ENCODE assay signal across 27 mouse cellular contexts in genomic region chrX:166708106-166708505, GRCm38 (mm10).
"Had no signal": no experiment of that assay in that cellular context is flagged by ENCODE, and none has a peak within 500 bp of the region (broad histone marks: within the 10 kb centered on the region; RNA-seq: fewer than 3 reads in every experiment).

No protein-coding gene starts in this region.

- H3K36me3 ChIP-seq: heart, embryonic 13.5 days; heart, embryonic 15.5 days; hindbrain, embryonic 12.5 days; intestine, embryonic 15.5 days; limb, embryonic 13.5 days; limb, embryonic 15.5 days; liver, embryonic 12.5 days had no signal

- H3K27ac ChIP-seq: gastrocnemius, adult 2 months; heart, adult 2 months; heart, embryonic 13.5 days; heart, embryonic 15.5 days; hindbrain, embryonic 12.5 days; hindbrain, embryonic 14.5 days; intestine, embryonic 15.5 days; layer of hippocampus, adult 2 months; limb, embryonic 13.5 days; limb, embryonic 15.5 days; liver, embryonic 12.5 days had no signal

- H3K27me3 ChIP-seq: heart, embryonic 13.5 days; heart, embryonic 15.5 days; intestine, embryonic 15.5 days; limb, embryonic 15.5 days; liver, embryonic 12.5 days had no signal

- H3K4me3 ChIP-seq: gastrocnemius, adult 2 months; heart, adult 2 months; heart, embryonic 13.5 days; heart, embryonic 15.5 days; hindbrain, embryonic 12.5 days; intestine, embryonic 15.5 days; layer of hippocampus, adult 2 months; limb, embryonic 13.5 days; limb, embryonic 15.5 days; liver, embryonic 12.5 days had no signal

- ATAC-seq: hindbrain, embryonic 16.5 days; inflammation-experienced regulatory T-cells, adult 6 months; intestine, embryonic 15.5 days; intestine, postnatal 0 days; liver, embryonic 12.5 days had no signal

- H3K9ac ChIP-seq: heart, embryonic 13.5 days; heart, embryonic 15.5 days; hindbrain, embryonic 12.5 days; hindbrain, embryonic 14.5 days; intestine, embryonic 15.5 days; limb, embryonic 13.5 days; limb, embryonic 15.5 days; liver, embryonic 12.5 days had no signal

- H3K4me2 ChIP-seq: heart, embryonic 11.5 days; heart, embryonic 13.5 days; heart, embryonic 15.5 days; hindbrain, embryonic 12.5 days; hindbrain, embryonic 14.5 days; intestine, embryonic 15.5 days; limb, embryonic 13.5 days; limb, embryonic 15.5 days; liver, embryonic 12.5 days had no signal

- DNase-seq: gastrocnemius, adult 2 months; gastrocnemius, postnatal 10 days; gastrocnemius, postnatal 25 days; heart, adult 11 months; heart, adult 2 months; heart, postnatal 14 days; heart, postnatal 36 days; kidney, adult 18-20 months; kidney, adult 8-10 months; kidney, postnatal 10 days; kidney, postnatal 25 days; kidney, postnatal 4 days; layer of hippocampus, postnatal 36 days; left cerebral cortex, postnatal 4 days had no signal

- H3K9me3 ChIP-seq: heart, embryonic 13.5 days; heart, embryonic 15.5 days; hindbrain, embryonic 12.5 days; intestine, embryonic 15.5 days; limb, embryonic 13.5 days; limb, embryonic 15.5 days; liver, embryonic 12.5 days had no signal

- H3K4me1 ChIP-seq: heart, embryonic 15.5 days; hindbrain, embryonic 12.5 days; intestine, embryonic 15.5 days; limb, embryonic 13.5 days; limb, embryonic 15.5 days; liver, embryonic 12.5 days had no signal
